In genomic region chr9:101611481-101611880, GRCm38 (mm10) we compare ENCODE assay signal across 9 mouse cellular contexts.
DNase-seq lines count a peak whose midpoint lies in the region; ATAC-seq and TF ChIP-seq lines count a peak whose summit lies in the region.
"Had no signal": no experiment of that assay in that cellular context is flagged by ENCODE, and none has a peak within 500 bp of the region (broad histone marks: within the 10 kb centered on the region; RNA-seq: fewer than 3 reads in every experiment).

No protein-coding gene starts in this region.

- DNase-seq in gastrocnemius, adult 2 months = no peak
- no peak for DNase-seq in gastrocnemius, postnatal 10 days
- peak; percentile 52 for DNase-seq in midbrain, embryonic 10.5 days (ENCODE audit: low spot score)
- peak; percentile 41 for DNase-seq in midbrain, postnatal 0 days (ENCODE audit: low spot score)
- no peak for DNase-seq in ovary, postnatal 36 days (ENCODE audit: low spot score)
- no peak for DNase-seq in layer of hippocampus, postnatal 14 days (ENCODE audit: low spot score in 2 of 2)

- H3K4me3 ChIP-seq in gastrocnemius, adult 2 months = no peak overlapping the region
- H3K4me3 ChIP-seq in midbrain, embryonic 10.5 days = no peak overlapping the region
- no peak overlapping the region for H3K4me3 ChIP-seq in midbrain, embryonic 16.5 days (ENCODE audit: low read depth, low read length)
- H3K4me3 ChIP-seq in midbrain, postnatal 0 days (ENCODE audit: low read depth, low read length) = no peak overlapping the region

- ATAC-seq in midbrain, embryonic 16.5 days = no peak
- peak; percentile 63; the same call in 1 of the 2 replicates for ATAC-seq in common myeloid progenitor, adult 5-6 weeks (replicated peaks; ENCODE audit: low read depth, poor library complexity, severe bottlenecking)
- no peak for ATAC-seq in midbrain, postnatal 0 days (ENCODE audit: low FRiP score)

- intact Hi-C loops in gastrocnemius, adult 2 months (cut with DNase I) = no loop called here

- no peaks in the 10 kb centered on the region for H3K4me1 ChIP-seq in midbrain, embryonic 10.5 days
- no peaks in the 10 kb centered on the region for H3K4me1 ChIP-seq in midbrain, embryonic 16.5 days (ENCODE audit: control insufficient read depth, insufficient read depth, low read length)
- H3K4me1 ChIP-seq in midbrain, postnatal 0 days (ENCODE audit: insufficient read depth, low read length) = no peaks in the 10 kb centered on the region

- no peak overlapping the region for H3K9ac ChIP-seq in midbrain, embryonic 16.5 days (ENCODE audit: low read depth, low read length)
- no peak overlapping the region for H3K9ac ChIP-seq in midbrain, postnatal 0 days (replicated peaks; ENCODE audit: low read length, poor library complexity, severe bottlenecking)

- no peak overlapping the region for H3K4me2 ChIP-seq in midbrain, embryonic 16.5 days (ENCODE audit: low read length)
- H3K4me2 ChIP-seq in midbrain, postnatal 0 days (ENCODE audit: low read depth, low read length, poor library complexity, severe bottlenecking) = no peak overlapping the region

- H3K27me3 ChIP-seq in midbrain, embryonic 10.5 days (ENCODE audit: low read depth, poor library complexity, severe bottlenecking) = 0 out of 2 replicates have a peak, but pooled peaks cover 3% of the 10 kb centered on the region
- H3K27me3 ChIP-seq in midbrain, embryonic 16.5 days (ENCODE audit: control insufficient read depth, insufficient read depth, low read depth, low read length) = no peaks in the 10 kb centered on the region
- H3K27me3 ChIP-seq in midbrain, postnatal 0 days (ENCODE audit: insufficient read depth, low read length) = no peaks in the 10 kb centered on the region

- no peaks in the 10 kb centered on the region for H3K9me3 ChIP-seq in midbrain, embryonic 10.5 days (replicated peaks)
- H3K9me3 ChIP-seq in midbrain, embryonic 16.5 days (replicated peaks; ENCODE audit: control insufficient read depth, low read length, poor library complexity, severe bottlenecking) = no peaks in the 10 kb centered on the region
- no peaks in the 10 kb centered on the region for H3K9me3 ChIP-seq in midbrain, postnatal 0 days (ENCODE audit: low read length)

- no peaks in the 10 kb centered on the region for H3K36me3 ChIP-seq in midbrain, embryonic 10.5 days
- no peaks in the 10 kb centered on the region for H3K36me3 ChIP-seq in midbrain, embryonic 16.5 days (ENCODE audit: control insufficient read depth, insufficient read depth, low read length)
- no peaks in the 10 kb centered on the region for H3K36me3 ChIP-seq in midbrain, postnatal 0 days (ENCODE audit: insufficient read depth, low read length)
- H3K36me3 ChIP-seq: G1E had no signal

- TF ChIP-seq CTCF in gastrocnemius, adult 2 months (IDR thresholded peaks at IDR 0.05) = peak; percentile 37
- TF ChIP-seq CTCF in midbrain, postnatal 0 days (IDR thresholded peaks at IDR 0.05) = peak; percentile 70

- 44% methylated on average over 3 of the region's 3 CpGs for WGBS in midbrain, embryonic 10.5 days
- WGBS in midbrain, embryonic 16.5 days = 18% methylated on average over 3 of the region's 3 CpGs
- 30% methylated on average over 3 of the region's 3 CpGs for WGBS in midbrain, postnatal 0 days

- H3K27ac ChIP-seq in gastrocnemius, adult 2 months = no peak overlapping the region
- no peak overlapping the region for H3K27ac ChIP-seq in midbrain, embryonic 10.5 days (replicated peaks)
- H3K27ac ChIP-seq in midbrain, embryonic 16.5 days (ENCODE audit: low read length) = no peak overlapping the region
- no peak overlapping the region for H3K27ac ChIP-seq in midbrain, postnatal 0 days (ENCODE audit: low read depth, low read length)

Comparison
In these comparisons a context has a peak if more than half of its experiments do, and no peak if none do; other contexts are left out.
1. DNase-seq: peak in midbrain, embryonic 10.5 days (single experiment) and midbrain, postnatal 0 days (single experiment); none in gastrocnemius, adult 2 months (single experiment), gastrocnemius, postnatal 10 days (single experiment), ovary, postnatal 36 days (single experiment) and layer of hippocampus, postnatal 14 days (0 of 2).